Mouse (Mus musculus) embryo, embryonic 11.5 days (tissue): Measurements from ENCODE around the gene Cnot6.

Source experiments
- DNase-seq: peaks from one replicate; pipeline ENCODE4 v3.0.0-alpha.2; 2012; ENCODE audit warnings: low read depth, low spot score

Gene Cnot6

GRCm38 (mm10) chr11:49713336-49714334 lies 1.1 kb upstream of the Cnot6 start:
- DNase-seq = peak; percentile 19

GRCm38 (mm10) chr11:49711981-49712554 lies 455 bp downstream of the Cnot6 start:
- peak; percentile 29 for DNase-seq

- no peak for DNase-seq
These were observed 1.9 kb downstream of the Cnot6 start for GRCm38 (mm10) chr11:49710664-49711063.

- no peak for DNase-seq
These were observed 4.7 kb downstream of the Cnot6 start for GRCm38 (mm10) chr11:49707834-49708233.

- DNase-seq = no peak
These were observed 7.7 kb downstream of the Cnot6 start for GRCm38 (mm10) chr11:49704804-49705203.

- no peak for DNase-seq
These were observed 10.5 kb downstream of the Cnot6 start for GRCm38 (mm10) chr11:49702014-49702413.

- no peak for DNase-seq
These were observed 13.4 kb downstream of the Cnot6 start for GRCm38 (mm10) chr11:49699079-49699478.

GRCm38 (mm10) chr11:49697779-49698178 lies 14.7 kb downstream of the Cnot6 start:
- DNase-seq = no peak

- DNase-seq = no peak
These were observed 16.1 kb downstream of the Cnot6 start for GRCm38 (mm10) chr11:49696472-49696871.

GRCm38 (mm10) chr11:49695695-49696094 lies 16.8 kb downstream of the Cnot6 start:
- DNase-seq = no peak

- no peak for DNase-seq
These were observed 17.5 kb downstream of the Cnot6 start for GRCm38 (mm10) chr11:49695013-49695412.

GRCm38 (mm10) chr11:49684237-49684973 lies 28.1 kb downstream of the Cnot6 start:
- DNase-seq = no peak

- DNase-seq = no peak
These were observed 39.1 kb downstream of the Cnot6 start for GRCm38 (mm10) chr11:49673433-49673832.

- DNase-seq = no peak
These were observed 47.1 kb downstream of the Cnot6 start for GRCm38 (mm10) chr11:49665462-49665861.

- no peak for DNase-seq
These were observed 48.0 kb downstream of the Cnot6 start for GRCm38 (mm10) chr11:49664262-49665140.

- no peak for DNase-seq
These were observed 49.2 kb downstream of the Cnot6 start, which contains the start of gene Scgb3a1 for GRCm38 (mm10) chr11:49663310-49663709. TSS of gene Scgb3a1 (plus strand) at chr11:49663610.

GRCm38 (mm10) chr11:49662292-49662780 lies 50.2 kb downstream of the Cnot6 start:
- DNase-seq = no peak

- DNase-seq = no peak
These were observed 53.1 kb downstream of the Cnot6 start for GRCm38 (mm10) chr11:49659470-49659799.

- no peak for DNase-seq
These were observed 53.6 kb downstream of the Cnot6 start for GRCm38 (mm10) chr11:49658791-49659469.

- DNase-seq = no peak
These were observed 54.5 kb downstream of the Cnot6 start for GRCm38 (mm10) chr11:49658065-49658464.
